Mouse (Mus musculus) embryo, embryonic 10.5 days (tissue): Measurements from ENCODE around the gene Taf3.

Experiments
- DNase-seq: peaks from one replicate; pipeline ENCODE4 v3.0.0-alpha.2; 2015; ENCODE audit warnings: low spot score

The Taf3 gene

DNA sequence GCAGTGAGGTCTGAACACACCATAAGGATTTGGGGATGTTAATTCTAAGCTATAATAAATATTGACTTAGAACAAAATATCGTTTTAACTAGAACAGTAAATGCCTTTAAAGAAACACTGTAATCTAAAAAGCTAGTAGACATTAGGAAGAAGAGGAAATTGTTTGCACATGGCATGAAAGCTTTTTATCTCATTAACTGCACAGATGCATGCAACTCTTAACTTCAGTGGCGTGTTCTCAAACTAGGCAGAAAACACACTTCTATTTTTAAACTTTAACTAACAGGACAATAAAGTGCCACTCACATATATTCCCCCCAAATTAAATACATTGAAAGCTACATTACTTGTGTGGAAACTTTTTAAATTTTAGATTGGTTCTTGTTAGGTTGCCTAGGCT is 91.8 kb downstream of the Taf3 start:
- DNase-seq: no peak

GRCm38 (mm10) chr2:9955576-9956535 is 92.5 kb downstream of the Taf3 start:
- DNase-seq: peak; percentile 68

DNA sequence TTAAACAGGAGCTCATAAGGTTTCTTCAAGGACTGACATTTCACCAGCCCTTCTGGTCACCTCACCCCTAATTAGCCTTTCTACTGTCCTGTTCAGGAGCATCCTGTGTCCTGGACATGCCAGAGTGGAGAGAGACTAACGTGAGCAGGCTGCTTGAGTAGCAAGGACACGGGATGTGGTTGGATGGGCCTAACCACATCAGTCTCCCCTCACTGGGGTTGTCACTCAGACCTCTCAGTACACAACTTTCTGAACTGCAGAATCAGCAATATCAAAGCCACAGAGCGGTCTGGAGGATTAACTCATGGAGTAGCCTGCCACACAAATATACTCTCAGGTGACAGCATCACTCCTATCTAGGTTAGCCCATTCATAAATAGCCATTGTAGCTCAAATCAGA is 101.7 kb downstream of the Taf3 start:
- DNase-seq: no peak

- no peak for DNase-seq
Measured at GRCm38 (mm10) chr2:9945611-9946010, 102.8 kb downstream of the Taf3 start.

- DNase-seq: no peak
Measured at GRCm38 (mm10) chr2:9943011-9943410, 105.4 kb downstream of the Taf3 start.

DNA sequence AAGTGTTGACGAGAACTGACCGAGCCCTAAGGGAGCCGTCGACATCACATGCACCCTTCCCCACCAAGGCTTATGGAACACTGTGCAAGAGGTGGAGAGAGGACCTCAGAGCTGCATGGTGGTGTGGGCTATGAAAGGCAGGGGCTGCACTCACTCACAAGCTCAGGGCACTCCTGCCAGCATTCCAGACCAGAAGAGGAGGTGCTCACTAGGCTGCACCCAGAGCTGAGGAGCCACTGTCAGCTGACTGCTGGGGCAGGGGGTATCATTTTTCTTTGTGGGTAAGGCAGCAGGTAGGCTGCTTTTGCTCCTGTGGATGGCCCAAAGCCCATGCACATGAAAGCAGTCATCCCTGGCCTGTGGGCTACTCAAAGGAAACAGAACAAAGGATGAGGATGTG is 109.1 kb downstream of the Taf3 start:
- DNase-seq: no peak

- peak; percentile 53 for DNase-seq
Measured at GRCm38 (mm10) chr2:9935965-9936364, 112.4 kb downstream of the Taf3 start.

- no peak for DNase-seq
Measured at GRCm38 (mm10) chr2:9926905-9927283, 121.5 kb downstream of the Taf3 start.

- peak; percentile 33 for DNase-seq
Measured at GRCm38 (mm10) chr2:9926194-9926904, 122.0 kb downstream of the Taf3 start.

GRCm38 (mm10) chr2:9918691-9919471 is 129.5 kb downstream of the Taf3 start:
- no peak for DNase-seq

- no peak for DNase-seq
Measured at GRCm38 (mm10) chr2:9917602-9918001, 130.8 kb downstream of the Taf3 start.

DNA sequence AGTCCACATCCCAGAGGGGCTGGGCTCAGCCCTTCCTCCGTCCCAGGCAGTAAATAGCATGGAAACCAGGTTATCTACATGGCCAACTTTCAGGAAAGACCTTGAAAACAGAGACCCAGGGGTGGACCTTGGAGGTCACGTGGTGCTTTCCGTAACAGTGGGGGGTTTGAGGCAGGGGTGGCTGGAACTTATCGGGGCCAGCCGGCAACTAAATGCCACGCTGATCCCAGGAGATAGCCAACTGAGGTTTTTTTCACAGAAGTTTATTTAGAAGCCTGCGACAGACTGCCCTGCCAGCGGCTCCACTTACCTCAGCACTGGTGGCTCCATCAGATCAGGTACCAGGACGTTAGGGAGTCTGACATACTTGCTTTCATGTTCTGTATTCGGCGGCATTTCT is 142.4 kb downstream of the Taf3 start:
- DNase-seq: peak; percentile 37

DNA sequence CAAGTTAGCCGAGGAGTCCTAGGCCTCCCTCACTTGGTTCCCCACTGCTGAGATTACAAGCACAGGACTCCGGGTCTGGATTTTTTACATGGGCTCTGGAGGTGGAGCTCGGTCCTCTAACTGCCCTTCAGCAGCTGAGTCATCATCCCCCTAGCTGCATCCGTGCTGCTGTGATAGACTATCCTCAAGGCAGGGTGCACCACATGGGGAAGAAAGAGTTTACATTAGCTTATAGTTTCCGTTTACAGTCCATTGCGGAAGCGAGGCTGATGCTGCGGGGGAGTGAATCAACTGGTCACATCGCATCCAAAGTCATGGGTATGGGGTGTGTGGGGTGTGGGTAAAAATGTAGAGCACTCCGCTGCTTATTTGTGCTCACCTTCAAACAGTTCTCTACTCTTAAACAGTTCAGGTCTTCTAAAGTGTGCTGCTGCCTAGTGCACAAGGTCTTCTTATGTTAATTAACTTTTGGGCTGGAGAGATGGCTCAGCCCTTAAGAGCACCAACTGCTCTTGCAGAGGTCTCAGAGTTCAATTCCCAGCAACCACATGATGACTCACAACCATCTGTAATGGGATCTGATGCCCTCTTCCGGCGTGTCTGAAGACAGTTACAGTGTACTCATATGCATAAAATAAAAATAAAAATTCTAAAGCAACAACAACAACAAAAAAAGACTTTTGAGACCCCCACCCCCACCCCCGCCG is 144.4 kb downstream of the Taf3 start:
- DNase-seq: no peak

- DNase-seq: peak; percentile 61
Measured at GRCm38 (mm10) chr2:9897846-9898245, 150.6 kb downstream of the Taf3 start.

DNA sequence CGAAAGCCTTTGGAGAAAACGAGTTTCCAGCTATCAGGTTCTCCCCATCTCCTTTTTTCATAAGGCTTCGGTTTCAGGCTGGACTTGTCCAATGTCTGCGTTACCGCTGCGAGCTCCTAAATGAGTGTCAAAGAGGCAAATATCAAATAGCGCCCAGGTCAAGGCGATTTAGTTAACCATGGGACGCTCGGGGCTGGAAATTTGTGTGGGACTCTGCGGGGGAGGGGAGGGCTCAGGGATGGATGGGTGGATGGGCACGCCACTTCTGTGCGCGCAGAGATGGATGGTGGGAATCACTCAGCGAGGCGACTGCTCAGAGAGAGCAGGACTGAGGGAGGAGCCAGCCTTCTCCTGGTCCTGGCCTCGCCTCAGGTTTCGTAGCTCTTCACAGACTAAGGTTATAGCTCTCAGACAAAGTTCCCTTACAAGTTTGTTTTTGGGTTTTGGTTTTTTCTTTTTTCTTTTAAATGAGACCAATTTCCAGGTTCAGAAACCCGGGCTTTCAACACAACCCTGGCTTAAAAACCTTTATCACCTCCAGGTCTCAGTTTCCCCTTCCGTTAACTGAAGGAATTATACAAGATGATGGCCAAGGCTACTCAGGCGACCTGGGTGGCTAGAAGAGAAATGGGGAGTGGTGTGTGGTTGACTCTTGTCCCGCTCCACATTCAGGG is 152.2 kb downstream of the Taf3 start:
- DNase-seq: peak; percentile 54

DNA sequence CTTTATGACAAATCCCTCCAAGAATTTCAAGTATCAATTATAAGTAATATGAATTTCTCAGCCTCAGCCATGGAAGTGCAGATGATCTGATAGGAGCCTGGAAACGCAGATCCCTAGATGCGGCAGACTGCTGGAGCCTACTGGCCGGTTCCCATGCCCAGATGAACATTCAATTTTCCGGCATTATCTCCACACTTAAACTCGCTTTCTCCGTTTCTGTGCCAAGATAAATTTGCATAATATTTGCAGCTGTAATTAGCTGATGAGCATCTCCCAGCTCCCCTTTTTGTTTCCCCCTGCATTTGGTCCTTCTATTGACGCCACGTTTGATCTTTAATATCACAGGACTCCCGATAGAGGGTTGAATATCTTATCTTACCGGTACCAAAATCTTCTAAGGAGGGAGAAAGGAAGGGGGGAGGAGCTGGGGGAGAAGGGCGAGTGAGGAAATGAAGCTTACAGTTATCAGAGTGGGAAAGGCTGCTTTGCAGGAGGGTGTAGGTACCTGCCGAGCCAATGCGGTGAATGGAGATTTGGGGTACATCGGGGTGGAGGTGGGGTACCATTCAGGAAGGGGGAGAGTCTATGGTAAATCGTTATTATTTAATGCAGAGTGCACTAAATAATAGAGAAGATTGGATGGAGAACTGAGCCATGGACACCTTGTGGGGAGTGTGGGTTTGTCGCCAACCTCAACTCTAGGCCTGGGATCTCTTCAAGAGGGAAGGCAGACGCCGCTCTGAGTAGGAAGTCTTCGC is 153.4 kb downstream of the Taf3 start:
- DNase-seq: peak; percentile 45

- DNase-seq: peak; percentile 51
Measured at GRCm38 (mm10) chr2:9893272-9893953, 155.0 kb downstream of the Taf3 start.

DNA sequence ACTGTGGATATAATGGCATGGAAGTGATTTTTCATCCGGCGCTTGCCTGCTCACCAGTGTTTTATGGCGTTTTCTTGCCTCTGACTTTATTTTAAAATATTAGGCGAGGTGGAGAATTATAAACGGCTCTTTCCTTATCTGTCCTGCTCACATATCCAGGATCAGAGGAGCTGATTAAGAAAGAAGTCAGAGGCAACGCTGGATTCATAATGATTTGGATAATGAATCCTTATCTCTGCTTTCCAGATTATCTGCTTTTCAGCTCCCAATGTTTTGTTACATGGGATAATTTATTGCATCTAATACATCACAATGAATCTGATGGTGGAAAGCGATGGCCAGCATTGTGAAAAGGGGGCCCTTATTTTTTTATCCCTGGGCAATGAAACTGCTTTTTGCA is 155.9 kb downstream of the Taf3 start:
- peak; percentile 34 for DNase-seq

DNA sequence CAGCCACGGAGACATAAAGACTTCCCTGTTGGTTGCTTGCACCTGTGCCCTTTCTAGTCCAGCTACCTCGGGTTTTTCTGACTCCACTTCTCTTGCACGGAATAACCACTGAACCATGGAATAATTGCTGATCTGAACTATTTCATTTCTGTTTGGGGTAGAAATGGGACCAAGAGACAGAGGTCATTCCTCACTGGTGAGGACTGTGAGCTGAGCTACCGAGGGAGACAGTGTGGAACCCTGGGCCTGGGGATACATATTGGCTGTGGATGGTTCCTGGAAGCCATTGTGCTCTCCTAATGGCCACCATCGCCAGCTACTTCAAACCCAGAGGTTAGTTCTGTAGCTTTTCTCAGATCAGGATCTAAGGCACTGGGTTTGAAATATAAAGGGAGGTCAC is 157.5 kb downstream of the Taf3 start:
- DNase-seq: peak; percentile 28

DNA sequence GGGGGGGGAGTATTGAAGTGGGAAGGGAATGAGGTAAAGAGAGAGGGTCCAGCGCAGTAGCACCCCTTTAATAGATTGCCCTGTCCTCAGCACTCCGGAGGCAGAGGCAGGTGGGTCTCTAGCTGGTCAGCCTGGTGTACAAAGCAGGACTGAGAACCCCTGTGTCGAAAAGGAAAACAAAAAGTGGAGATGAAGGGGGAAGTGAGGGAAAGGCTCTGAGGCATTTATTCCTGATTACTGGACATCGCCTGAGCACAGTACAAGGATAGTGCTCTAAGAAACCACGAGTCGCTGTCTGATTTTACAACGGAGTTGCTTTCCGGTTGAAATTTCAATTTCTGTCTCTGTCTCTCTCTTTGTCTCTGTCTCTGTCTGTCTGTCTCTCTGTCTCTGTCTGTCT is 158.1 kb downstream of the Taf3 start:
- DNase-seq: peak; percentile 36
